In the genomic region with DNA sequence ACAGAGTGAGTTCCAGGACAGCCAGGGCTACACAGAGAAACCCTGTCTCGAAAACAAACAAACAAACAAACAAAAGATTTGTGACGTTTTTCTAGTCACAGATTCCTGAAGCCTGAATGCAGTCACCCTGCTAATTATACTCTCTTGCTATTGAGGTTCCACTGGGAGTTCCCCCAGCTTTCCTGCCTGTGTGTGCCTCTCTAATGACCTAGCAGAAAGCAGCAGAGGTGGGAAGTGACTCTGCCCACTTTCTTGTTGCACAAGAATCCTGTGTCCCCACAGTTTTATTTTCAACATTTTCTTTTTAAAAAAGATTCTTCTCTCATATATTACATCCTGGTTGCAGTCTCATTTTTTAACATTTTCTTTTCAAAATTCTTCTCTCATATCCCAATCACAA, we compare ENCODE assay signal across 16 mouse cellular contexts. TPM values are rescaled to one million over a fixed set of nuclear protein-coding genes. Genes with fewer than 3 reads are reported as not detected.
"Had no signal": no experiment of that assay in that cellular context is flagged by ENCODE, and none has a peak within 500 bp of the region (broad histone marks: within the 10 kb centered on the region; RNA-seq: fewer than 3 reads in every experiment).

No protein-coding gene starts in this region.

- ATAC-seq: hindbrain, postnatal 0 days; intestine, embryonic 16.5 days had no signal

- DNase-seq: gastrocnemius, adult 2 months; gastrocnemius, postnatal 10 days; gastrocnemius, postnatal 25 days; heart, adult 18-20 months; heart, postnatal 10 days; heart, postnatal 36 days; kidney, adult 11 months; kidney, adult 2 months; kidney, adult 9 months; kidney, postnatal 14 days; kidney, postnatal 36 days; layer of hippocampus, adult 9-11 months; liver; liver, embryonic 13.5 days had no signal

RNA-seq across cellular contexts. Expression of a gene that starts 58.5 kb away (rescaled TPM):
- total RNA-seq: hindbrain, postnatal 0 days had no signal
